Mouse (Mus musculus) T-helper 2 cell (primary cell): ENCODE data around the gene Kiss1r.
"Not testable (repeated sequence)": the region's sequence is repeated elsewhere in the genome, so short reads cannot be mapped to it uniquely, and the experiment has no call there.

ENCODE experiments used
- in situ Hi-C: fragments of 300-600 bp; cut with MboI, MseI; formaldehyde crosslinking; loops from one replicate; pipeline ENCODE4 v1.15.1; 2025; ENCODE audit warnings: high pct_unique_total_duplicates

The Kiss1r gene

GRCm38 (mm10) chr10:79916808-79917531 is at the start of gene Kiss1r:
Gene Kiss1r, plus strand, starts transcription at chr10:79916971.
- in situ Hi-C loops: no loop called here

- in situ Hi-C loops: no loop called here
Observed at GRCm38 (mm10) chr10:79871845-79872244, 44.9 kb upstream of the Kiss1r start.

- in situ Hi-C loops: no loop called here
Observed at GRCm38 (mm10) chr10:79872862-79873261, 43.9 kb upstream of the Kiss1r start.

GRCm38 (mm10) chr10:79873313-79873712 is 43.5 kb upstream of the Kiss1r start:
- in situ Hi-C loops: no loop called here

- in situ Hi-C loops: no loop called here
Observed at GRCm38 (mm10) chr10:79873715-79874289, 43.0 kb upstream of the Kiss1r start.

- in situ Hi-C loops: no loop called here
Observed at GRCm38 (mm10) chr10:79874290-79874862, 42.4 kb upstream of the Kiss1r start, which contains the start of the genes Prtn3 and Plppr3. Gene Prtn3, plus strand, starts transcription at chr10:79874476. Gene Plppr3, minus strand, starts transcription at chr10:79874634.

- in situ Hi-C loops: no loop called here
Observed at GRCm38 (mm10) chr10:79877174-79877573, 39.6 kb upstream of the Kiss1r start.

GRCm38 (mm10) chr10:79877757-79878156 is 39.0 kb upstream of the Kiss1r start:
- in situ Hi-C loops: no loop called here

- in situ Hi-C loops: no loop called here
Observed at GRCm38 (mm10) chr10:79879527-79879926, 37.2 kb upstream of the Kiss1r start.

GRCm38 (mm10) chr10:79880721-79881120 is 36.0 kb upstream of the Kiss1r start:
- in situ Hi-C loops: no loop called here

GRCm38 (mm10) chr10:79881981-79882380 is 34.8 kb upstream of the Kiss1r start:
- in situ Hi-C loops: no loop called here

- in situ Hi-C loops: no loop called here
Observed at GRCm38 (mm10) chr10:79883297-79884084, 33.3 kb upstream of the Kiss1r start.

GRCm38 (mm10) chr10:79884446-79884845 is 32.3 kb upstream of the Kiss1r start:
- in situ Hi-C loops: no loop called here

- in situ Hi-C loops: not testable (repeated sequence)
Observed at GRCm38 (mm10) chr10:79884938-79885337, 31.8 kb upstream of the Kiss1r start.

GRCm38 (mm10) chr10:79886054-79886453 is 30.7 kb upstream of the Kiss1r start, which contains the start of gene Elane:
Gene Elane, plus strand, starts transcription at chr10:79886247.
- in situ Hi-C loops: no loop called here

- in situ Hi-C loops: no loop called here
Observed at GRCm38 (mm10) chr10:79886611-79887010, 30.2 kb upstream of the Kiss1r start.

GRCm38 (mm10) chr10:79889386-79889785 is 27.4 kb upstream of the Kiss1r start:
- in situ Hi-C loops: no loop called here

- in situ Hi-C loops: no loop called here
Observed at GRCm38 (mm10) chr10:79890670-79891069, 26.1 kb upstream of the Kiss1r start, which contains the start of gene Cfd. Gene Cfd, plus strand, starts transcription at chr10:79890853.

- in situ Hi-C loops: not testable (repeated sequence)
Observed at GRCm38 (mm10) chr10:79892451-79893118, 24.2 kb upstream of the Kiss1r start.

GRCm38 (mm10) chr10:79896306-79896705 is 20.5 kb upstream of the Kiss1r start:
- in situ Hi-C loops: no loop called here

GRCm38 (mm10) chr10:79896814-79897213 is 20.0 kb upstream of the Kiss1r start:
- in situ Hi-C loops: no loop called here
